Mouse (Mus musculus) sigmoid colon, adult 10 weeks (tissue): ENCODE measurements around the gene Ptprn. TPM values are rescaled to one million over a fixed set of nuclear protein-coding genes. Genes with fewer than 3 reads are reported as not detected.

Experiments
- polyA plus RNA-seq: library from polyadenylated mRNA; stranded (reverse); fragments of 350-450 nt; fragmentation: Illumina TruSeq; extraction: RNeasy Lipid Tissue Mini Kit (QIAGEN cat#74804); gene quantifications from one replicate; pipeline ENCODE4 v1.2.3, GENCODE M21; 2014; ENCODE audit warnings: low read depth, low replicate concordance

The Ptprn gene
- polyA plus RNA-seq, result not detected

GRCm38 (mm10) chr1:75264091-75264880 is at the start of gene Ptprn:
TSS of gene Ptprn (minus strand) at chr1:75264502.

GRCm38 (mm10) chr1:75278228-75278627 is 13.9 kb upstream of the Ptprn start, which contains the start of gene Resp18:
TSS of gene Resp18 (minus strand) at chr1:75278415.

GRCm38 (mm10) chr1:75236117-75237050 is 27.9 kb downstream of the Ptprn start, which contains the start of gene Dnajb2:
TSS of gene Dnajb2 (plus strand) at chr1:75236406.

GRCm38 (mm10) chr1:75231664-75232152 is 32.6 kb downstream of the Ptprn start, which contains the start of gene A630095N17Rik:
TSS of gene A630095N17Rik (minus strand) at chr1:75232102.

GRCm38 (mm10) chr1:75219531-75219930 is 44.8 kb downstream of the Ptprn start, which contains the start of gene Tuba4a:
TSS of gene Tuba4a (minus strand) at chr1:75219865.

GRCm38 (mm10) chr1:75210136-75211087 is 53.9 kb downstream of the Ptprn start, which contains the start of the genes Glb1l and Stk16:
TSS of gene Glb1l (minus strand) at chr1:75210813.
TSS of gene Stk16 (plus strand) at chr1:75210838.

Other genes starting within 250 kb of the Ptprn start
- gene Nhej1, start 139.3 kb downstream of the Ptprn start, polyA plus RNA-seq, result 0.60 TPM
- 1.2 TPM for gene Slc23a3, start 130.6 kb downstream of the Ptprn start, polyA plus RNA-seq
- gene Cnppd1, start 121.8 kb downstream of the Ptprn start, polyA plus RNA-seq, result 13.5 TPM
- gene Retreg2, start 121.7 kb downstream of the Ptprn start, polyA plus RNA-seq, result 6.9 TPM
- gene Zfand2b, start 95.9 kb downstream of the Ptprn start, polyA plus RNA-seq, result 1.2 TPM
- gene Abcb6, start 84.1 kb downstream of the Ptprn start, polyA plus RNA-seq, result 8.4 TPM
- 30.1 TPM for gene Ankzf1, start 72.4 kb downstream of the Ptprn start, polyA plus RNA-seq
- 16.5 TPM for gene Atg9a, start 72.3 kb downstream of the Ptprn start, polyA plus RNA-seq
- 9.3 TPM for gene Glb1l, start 53.7 kb downstream of the Ptprn start, polyA plus RNA-seq
- 13.5 TPM for gene Stk16, start 53.7 kb downstream of the Ptprn start, polyA plus RNA-seq
- 7.6 TPM for gene Tuba4a, start 44.6 kb downstream of the Ptprn start, polyA plus RNA-seq
- gene A630095N17Rik, start 32.4 kb downstream of the Ptprn start, polyA plus RNA-seq, result not detected
- gene Dnajb2, start 28.1 kb downstream of the Ptprn start, polyA plus RNA-seq, result 12.7 TPM
- 11.1 TPM for gene Resp18, start 13.9 kb upstream of the Ptprn start, polyA plus RNA-seq
- gene Dnpep, start 53.5 kb upstream of the Ptprn start, polyA plus RNA-seq, result 3.1 TPM
- 20.1 TPM for gene Des, start 95.8 kb upstream of the Ptprn start, polyA plus RNA-seq
- 2.6 TPM for gene Speg, start 110.8 kb upstream of the Ptprn start, polyA plus RNA-seq
- 12.7 TPM for gene Gmppa, start 171.4 kb upstream of the Ptprn start, polyA plus RNA-seq
- not detected for gene Asic4, start 185.9 kb upstream of the Ptprn start, polyA plus RNA-seq
- 0.50 TPM for gene Chpf, start 214.8 kb upstream of the Ptprn start, polyA plus RNA-seq
- gene Tmem198, start 215.0 kb upstream of the Ptprn start, polyA plus RNA-seq, result not detected
- gene Obsl1, start 241.9 kb upstream of the Ptprn start, polyA plus RNA-seq, result not detected
- not detected for gene Inha, start 242.6 kb upstream of the Ptprn start, polyA plus RNA-seq